Mouse (Mus musculus) limb, embryonic 10.5 days (tissue): ENCODE measurements around the gene Grhpr. TPM values are rescaled to one million over a fixed set of nuclear protein-coding genes. Genes with fewer than 3 reads are reported as not detected.
"Not testable (repeated sequence)": the region's sequence is repeated elsewhere in the genome, so short reads cannot be mapped to it uniquely, and the experiment has no call there.

Experiments used
- DNase-seq: peaks from one replicate; pipeline ENCODE4 v3.0.0-alpha.2; 2017; ENCODE audit warnings: low spot score
- H3K27ac ChIP-seq: fragments of 300-500 bp; sonication (generic); 2 replicates; pipeline ENCODE4 v1.5.1; 2016; ENCODE audit warnings: mild to moderate bottlenecking
- H3K27me3 ChIP-seq: fragments of 300-500 bp; sonication (generic); 2 replicates; pipeline ENCODE4 v1.6.1; 2016; ENCODE audit warnings: low read depth, mild to moderate bottlenecking; ENCODE audit not compliant: poor library complexity, severe bottlenecking
- H3K36me3 ChIP-seq: fragments of 300-500 bp; sonication (generic); 2 replicates; pipeline ENCODE4 v1.6.1; 2016; ENCODE audit warnings: mild to moderate bottlenecking, moderate library complexity
- H3K4me1 ChIP-seq: fragments of 300-500 bp; sonication (generic); 2 replicates; pipeline ENCODE4 v1.6.1; 2016
- H3K4me3 ChIP-seq: fragments of 300-500 bp; sonication (generic); 2 replicates; pipeline ENCODE4 v1.5.1; 2016; ENCODE audit warnings: mild to moderate bottlenecking, moderate library complexity
- H3K9me3 ChIP-seq: fragments of 300-500 bp; sonication (generic); replicated peaks from 2 replicates; pipeline ENCODE4 v1.6.1; 2016; ENCODE audit warnings: mild to moderate bottlenecking
- WGBS: fragments of 180-500 bp; shearing (Covaris S2); methylation state at CpG from one replicate; pipeline ENCODE4 v1.1.7; 2016; 5-methylcytosine and 5-hydroxymethylcytosine counted together
- polyA plus RNA-seq: library from polyadenylated mRNA; unstranded; fragments of >200 nt; fragmentation: Nextera tagmentation; extraction: Ambion mirVana; gene quantifications from 2 replicates; pipeline ENCODE4 v1.2.1, GENCODE M21; 2016

Gene Grhpr
- polyA plus RNA-seq, 1 experiment from 2014 or later = 80.9 TPM

DNA sequence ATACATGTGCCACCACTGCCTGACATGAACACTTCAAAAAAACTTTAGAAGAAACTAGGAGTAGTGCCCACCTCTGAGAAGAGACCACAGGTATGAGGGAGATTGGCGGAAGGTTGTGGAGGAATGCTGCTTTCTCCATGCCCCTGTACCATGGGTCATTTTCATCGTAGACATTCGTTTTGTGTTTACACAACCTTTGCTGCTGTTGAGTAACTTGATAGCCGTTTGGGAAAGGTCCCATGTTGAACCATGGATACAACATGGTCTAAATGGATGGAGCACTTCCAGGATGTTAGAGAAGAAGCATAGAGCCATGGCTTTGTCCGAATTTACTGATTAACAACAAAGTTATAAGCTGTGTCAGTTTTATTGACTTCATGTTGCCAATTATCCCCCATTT lies 3.0 kb upstream of the Grhpr start:
- peaks cover 38% of the 10 kb centered on the region for H3K4me1 ChIP-seq
- 83% methylated on average over 5 of the region's 5 CpGs for WGBS
- DNase-seq = no peak
- no peak overlapping the region for H3K27ac ChIP-seq
- H3K4me3 ChIP-seq = no peak overlapping the region
- H3K9me3 ChIP-seq = no peaks in the 10 kb centered on the region
- H3K36me3 ChIP-seq = no peaks in the 10 kb centered on the region
- H3K27me3 ChIP-seq = no peaks in the 10 kb centered on the region

DNA sequence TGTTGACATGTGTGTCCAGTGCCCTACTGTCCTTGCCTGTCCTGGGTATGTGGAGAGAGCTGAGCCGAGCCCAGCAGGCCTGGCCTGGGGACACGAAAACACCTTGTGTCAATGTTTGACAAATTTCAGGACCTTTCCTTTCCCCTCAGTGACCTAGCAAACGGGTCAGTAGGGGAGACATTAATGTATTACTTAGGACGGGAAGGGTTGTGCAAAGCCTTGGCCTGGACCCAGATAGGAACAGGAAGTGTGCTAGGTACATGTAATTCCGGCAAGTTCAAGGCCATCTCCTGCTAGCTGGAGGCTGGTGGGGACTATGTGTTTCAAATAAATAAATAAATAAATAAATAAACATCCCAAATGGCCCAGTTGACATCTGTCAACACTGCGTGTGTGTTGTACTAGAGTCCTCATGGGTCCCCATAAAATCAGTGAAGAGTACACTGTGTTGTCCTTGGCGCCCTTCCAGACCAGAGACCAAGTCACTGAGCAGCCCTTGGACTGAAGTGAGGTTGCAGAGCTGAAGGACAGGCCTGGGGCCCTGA lies 1.3 kb upstream of the Grhpr start:
- no peaks in the 10 kb centered on the region for H3K27me3 ChIP-seq
- H3K4me3 ChIP-seq = no peak overlapping the region
- peaks cover 36% of the 10 kb centered on the region for H3K4me1 ChIP-seq
- no peak overlapping the region for H3K27ac ChIP-seq
- 76% methylated on average over 7 of the region's 7 CpGs for WGBS
- no peaks in the 10 kb centered on the region for H3K9me3 ChIP-seq
- peaks cover 15% of the 10 kb centered on the region for H3K36me3 ChIP-seq
- DNase-seq = no peak

DNA sequence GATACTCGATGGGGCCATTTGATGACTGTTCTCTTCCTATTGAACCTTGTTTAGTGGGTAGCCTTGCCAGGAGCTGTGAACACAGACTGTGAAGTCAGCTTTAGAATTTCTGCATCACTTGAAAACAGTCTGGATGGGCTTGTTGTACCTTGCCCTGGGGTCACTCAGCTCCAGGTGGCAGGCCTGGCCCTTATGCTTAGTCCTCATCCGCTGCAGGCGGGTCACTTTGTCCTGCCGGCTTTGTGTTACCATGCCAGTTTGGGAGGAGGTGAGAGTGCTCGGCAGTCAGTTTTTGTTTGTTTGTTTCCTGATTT lies 736 bp downstream of the Grhpr start:
- peak overlapping the region; percentile 88 for H3K4me3 ChIP-seq
- no peaks in the 10 kb centered on the region for H3K27me3 ChIP-seq
- H3K4me1 ChIP-seq = peaks cover 38% of the 10 kb centered on the region
- H3K9me3 ChIP-seq = no peaks in the 10 kb centered on the region
- DNase-seq = no peak
- WGBS = 27% methylated on average over 5 of the region's 5 CpGs
- H3K27ac ChIP-seq = peak overlapping the region; percentile 94
- H3K36me3 ChIP-seq = peaks cover 36% of the 10 kb centered on the region

DNA sequence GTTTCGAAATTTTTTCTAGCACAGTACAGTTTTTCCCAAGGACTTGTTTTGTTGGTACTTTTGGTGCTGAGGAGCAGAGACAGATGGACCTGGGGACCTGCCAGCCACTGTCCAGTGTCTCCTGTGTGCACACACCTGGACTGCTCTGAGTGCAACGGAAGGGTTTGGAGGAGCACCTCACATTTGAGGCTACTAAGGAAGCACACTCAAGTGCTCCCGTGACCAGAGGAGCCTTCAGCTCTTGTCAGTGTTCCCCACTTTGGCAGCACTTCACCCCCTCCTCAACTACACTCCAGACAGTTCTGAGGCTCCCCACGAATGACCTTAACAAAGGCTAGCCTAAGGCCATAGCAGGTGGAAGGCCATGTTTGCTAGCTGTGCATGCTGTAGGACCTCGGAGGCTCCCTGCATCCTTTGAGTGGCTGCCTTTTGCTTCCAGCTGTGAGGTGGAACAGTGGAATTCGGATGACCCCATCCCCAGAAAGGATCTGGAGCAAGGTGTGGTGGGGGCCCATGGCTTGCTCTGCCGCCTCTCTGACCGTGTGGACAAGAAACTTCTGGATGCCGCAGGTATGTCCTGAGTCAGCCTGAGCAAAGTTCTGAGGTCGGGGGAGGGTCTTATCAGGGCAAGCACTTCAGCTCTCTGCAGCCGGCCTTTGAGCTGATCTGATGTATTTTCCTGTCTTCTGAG lies 1.4 kb downstream of the Grhpr start:
- H3K9me3 ChIP-seq = no peaks in the 10 kb centered on the region
- peaks cover 38% of the 10 kb centered on the region for H3K4me1 ChIP-seq
- H3K27ac ChIP-seq = peak overlapping the region; percentile 94
- H3K4me3 ChIP-seq = peak overlapping the region; percentile 88
- DNase-seq = no peak
- H3K36me3 ChIP-seq = peaks cover 42% of the 10 kb centered on the region
- no peaks in the 10 kb centered on the region for H3K27me3 ChIP-seq
- WGBS = 81% methylated on average over 11 of the region's 11 CpGs

DNA sequence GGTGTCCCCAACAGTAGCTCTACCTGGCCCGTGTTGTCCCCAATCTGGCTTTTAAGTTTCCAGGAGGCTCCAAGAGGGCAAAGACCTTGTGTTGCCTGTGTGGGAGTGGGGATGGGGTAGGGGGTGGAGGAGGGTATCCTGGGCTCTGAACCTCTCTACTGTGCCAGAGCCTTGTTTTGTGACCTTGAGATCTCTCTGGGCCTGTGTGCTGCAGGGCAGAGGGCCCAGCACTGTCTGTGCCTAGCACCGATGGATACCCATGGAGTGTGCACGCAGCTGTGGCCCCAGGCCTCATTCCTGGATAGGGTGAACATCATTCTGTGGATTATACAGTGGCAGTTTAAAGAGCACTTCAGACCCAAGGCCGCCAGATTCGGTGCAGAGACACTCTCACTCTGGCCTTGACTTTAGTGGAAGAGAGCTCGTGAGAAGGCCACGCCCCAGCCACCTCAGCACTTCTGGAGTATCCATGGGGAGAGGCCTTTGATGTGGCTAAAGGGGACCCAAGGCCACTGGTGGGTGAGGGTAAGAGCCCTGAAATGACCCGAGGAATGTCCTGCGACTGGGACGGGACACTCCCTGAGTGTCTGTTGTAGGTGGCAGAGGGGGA lies 2.0 kb downstream of the Grhpr start:
- Histone ChIP-seq H3K9me3 (no peaks in the 10 kb centered on the region), H3K4me1 (peaks cover 38% of the 10 kb centered on the region), H3K27me3 (no peaks in the 10 kb centered on the region), H3K4me3 (peak overlapping the region; percentile 88; the same call in 1 of the 2 replicates), H3K36me3 (peaks cover 49% of the 10 kb centered on the region), H3K27ac (0 out of 2 replicates have a peak overlapping the region, but pooled peaks have one; percentile 94)
- DNase-seq = no peak
- WGBS = 83% methylated on average over 10 of the region's 10 CpGs

DNA sequence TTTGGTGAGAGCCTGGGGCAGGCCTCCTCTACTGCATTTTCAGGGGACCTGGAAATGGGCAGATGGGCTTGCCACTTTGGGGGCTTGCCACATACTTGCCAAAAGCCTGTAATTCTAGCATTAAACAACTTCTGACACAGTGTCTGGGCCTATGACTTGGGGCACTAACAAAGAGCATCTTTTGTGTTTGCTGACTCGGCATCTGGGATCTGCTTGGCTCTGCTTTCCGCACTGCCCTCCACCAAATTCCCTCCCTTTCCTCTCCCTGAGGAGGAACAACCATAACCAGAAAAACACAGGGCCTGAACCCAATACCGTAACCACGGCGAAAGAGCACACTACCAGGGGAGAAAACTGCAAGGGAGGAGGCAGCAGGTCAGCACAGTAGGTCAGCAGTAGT lies 9.4 kb downstream of the Grhpr start:
- no peaks in the 10 kb centered on the region for H3K4me1 ChIP-seq
- no peaks in the 10 kb centered on the region for H3K27me3 ChIP-seq
- no peak overlapping the region for H3K4me3 ChIP-seq
- no peak overlapping the region for H3K27ac ChIP-seq
- H3K9me3 ChIP-seq = no peaks in the 10 kb centered on the region
- DNase-seq = no peak
- 94% methylated on average over 5 of the region's 5 CpGs for WGBS
- H3K36me3 ChIP-seq = peaks cover 95% of the 10 kb centered on the region

DNA sequence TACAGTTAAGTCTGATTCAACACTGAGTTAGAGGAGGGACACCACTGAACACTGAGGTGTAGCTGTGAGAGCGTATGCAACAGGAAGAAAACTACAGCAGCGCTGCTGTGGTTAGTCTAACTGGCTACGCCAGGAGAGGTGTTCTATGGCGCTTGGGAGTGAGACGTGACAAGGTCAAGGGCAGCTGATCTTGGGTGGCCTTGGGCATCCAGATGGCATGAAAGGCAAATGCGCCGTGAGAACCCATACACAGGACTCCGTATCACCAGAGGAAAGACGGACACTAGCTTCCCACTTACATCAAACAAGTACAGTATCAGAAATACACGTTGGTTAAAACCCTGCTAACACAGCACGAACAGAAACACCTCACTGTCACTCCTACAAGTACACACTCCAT lies 11.1 kb downstream of the Grhpr start:
- H3K9me3 ChIP-seq, H3K4me3 ChIP-seq, DNase-seq, H3K4me1 ChIP-seq, H3K27me3 ChIP-seq, H3K27ac ChIP-seq: not testable (repeated sequence)
- H3K36me3 ChIP-seq = peaks cover 79% of the 10 kb centered on the region
- 93% methylated on average over 11 of the region's 11 CpGs for WGBS

DNA sequence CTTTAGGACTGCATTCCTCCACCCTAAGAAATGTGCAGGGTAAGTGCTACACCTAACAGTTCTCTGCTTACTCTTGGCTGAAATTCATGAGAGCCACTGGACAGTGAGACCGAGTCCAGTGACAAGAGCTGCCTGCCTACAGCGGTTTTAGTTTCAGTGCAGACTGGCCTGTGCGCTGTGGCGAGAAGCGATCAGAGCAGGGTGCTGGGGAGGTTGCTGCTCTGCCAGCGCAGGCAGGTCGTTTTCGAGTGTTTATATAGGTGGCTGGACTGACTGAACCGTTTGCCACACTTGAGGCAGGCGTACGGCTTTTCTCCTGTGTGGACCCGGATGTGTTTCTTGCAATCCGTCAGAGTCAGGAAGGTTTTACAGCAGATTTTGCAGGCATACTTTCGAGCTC lies 12.0 kb downstream of the Grhpr start:
- H3K27me3 ChIP-seq, H3K4me1 ChIP-seq, H3K27ac ChIP-seq, H3K9me3 ChIP-seq, DNase-seq, H3K4me3 ChIP-seq: not testable (repeated sequence)
- WGBS = 85% methylated on average over 14 of the region's 14 CpGs
- H3K36me3 ChIP-seq = peaks cover 70% of the 10 kb centered on the region

DNA sequence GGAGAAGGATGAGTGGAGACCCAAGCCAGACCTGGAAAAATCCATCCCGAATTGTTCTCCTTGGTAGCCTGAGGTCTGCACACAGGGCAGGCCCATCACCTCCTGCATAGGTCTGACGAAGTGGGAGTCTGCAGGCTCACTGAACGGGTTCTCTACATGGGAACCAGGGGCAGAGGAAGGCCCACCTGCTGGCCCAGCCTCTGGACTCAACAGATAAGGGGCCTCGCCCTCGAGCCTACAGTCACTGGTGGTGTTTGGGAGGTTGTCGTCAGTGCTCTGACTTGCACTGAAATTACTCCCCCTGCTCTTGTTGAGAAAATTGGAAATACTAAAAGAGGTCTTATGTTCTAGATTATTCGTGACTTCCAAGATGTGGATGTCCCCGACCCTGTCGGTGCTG lies 12.7 kb downstream of the Grhpr start:
- WGBS = 89% methylated on average over 9 of the region's 9 CpGs
- Histone ChIP-seq H3K27ac (no peak overlapping the region), H3K36me3 (peaks cover 64% of the 10 kb centered on the region)

DNA sequence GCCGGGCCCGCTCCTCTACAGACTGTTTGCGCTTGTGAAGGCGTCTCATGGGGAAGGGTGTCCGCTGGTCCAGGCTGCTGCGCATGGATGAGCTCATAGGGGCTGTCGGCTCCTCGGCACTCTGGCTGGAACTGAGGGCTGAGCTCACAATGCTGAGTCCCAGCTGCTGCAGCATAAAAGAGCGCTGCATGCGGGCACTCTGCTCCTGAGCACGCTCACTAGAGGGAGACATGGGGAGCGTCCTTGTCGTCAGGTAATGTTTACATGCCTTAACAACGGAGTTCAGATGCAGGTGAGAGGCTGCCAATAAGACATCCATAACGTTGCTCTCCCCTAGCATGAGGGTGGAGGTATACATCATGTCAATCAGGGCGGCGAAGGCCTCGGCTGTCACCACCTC lies 13.6 kb downstream of the Grhpr start:
- no peak overlapping the region for H3K4me3 ChIP-seq
- peaks cover 4% of the 10 kb centered on the region; the same call in 1 of the 2 replicates for H3K4me1 ChIP-seq
- no peak for DNase-seq
- H3K27ac ChIP-seq = no peak overlapping the region
- no peaks in the 10 kb centered on the region for H3K9me3 ChIP-seq
- H3K36me3 ChIP-seq = peaks cover 54% of the 10 kb centered on the region
- no peaks in the 10 kb centered on the region for H3K27me3 ChIP-seq
- WGBS = 87% methylated on average over 18 of the region's 18 CpGs

More for the DNA sequence above, 12.7 kb downstream of the Grhpr start:
- no peak overlapping the region for H3K4me3 ChIP-seq
- no peaks in the 10 kb centered on the region for H3K4me1 ChIP-seq
- H3K27me3 ChIP-seq = no peaks in the 10 kb centered on the region
- DNase-seq = no peak
- H3K9me3 ChIP-seq = no peaks in the 10 kb centered on the region

DNA sequence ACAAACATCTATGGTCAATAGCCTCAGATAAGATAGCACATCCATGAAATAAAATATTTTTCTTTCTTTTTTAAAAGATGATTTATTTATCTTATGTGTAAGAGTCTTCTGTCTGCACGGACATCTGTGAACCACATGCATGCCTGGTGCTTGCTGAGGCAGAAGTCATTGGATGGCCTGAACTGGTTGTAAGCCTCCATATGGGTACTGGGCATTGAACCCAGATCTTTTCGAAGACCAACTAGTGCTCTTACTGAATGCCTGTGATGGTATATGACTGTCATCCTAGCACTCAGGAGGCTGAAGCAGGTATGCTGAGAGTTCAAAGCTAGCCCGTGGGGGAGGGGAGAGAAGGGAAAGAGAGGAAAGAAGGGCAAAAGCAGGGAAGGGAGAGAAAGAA lies 16.9 kb downstream of the Grhpr start:
- peaks cover 26% of the 10 kb centered on the region for H3K36me3 ChIP-seq
- WGBS = 83% methylated on average over 3 of the region's 3 CpGs

DNA sequence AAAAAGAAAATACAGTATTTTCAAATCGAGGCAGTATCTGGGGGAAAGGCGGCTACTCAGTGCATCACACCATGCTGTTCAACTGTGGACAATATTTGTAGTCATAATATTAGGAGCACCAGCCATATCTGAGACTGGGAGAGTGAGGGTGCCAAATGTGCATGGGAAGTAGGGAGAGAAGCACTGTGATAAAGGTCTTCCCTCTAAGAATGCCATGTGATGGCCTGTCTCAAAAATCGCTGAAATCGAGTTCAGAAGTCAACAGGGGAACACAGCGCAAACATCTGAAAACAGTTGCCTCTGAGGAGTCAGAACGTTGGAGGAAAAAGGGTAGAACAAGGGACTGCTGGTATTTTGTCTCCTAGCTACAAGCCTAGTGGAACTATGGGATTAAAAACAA lies 18.8 kb downstream of the Grhpr start:
- Histone ChIP-seq H3K4me3 (no peak overlapping the region), H3K9me3 (no peaks in the 10 kb centered on the region), H3K4me1 (peaks cover 4% of the 10 kb centered on the region; the same call in 1 of the 2 replicates), H3K27ac (no peak overlapping the region), H3K36me3 (peaks cover 18% of the 10 kb centered on the region), H3K27me3 (no peaks in the 10 kb centered on the region)
- no peak for DNase-seq
- WGBS = 91% methylated on average over 6 of the region's 6 CpGs

More for the DNA sequence above, 16.9 kb downstream of the Grhpr start:
- no peak for DNase-seq
- peaks cover 4% of the 10 kb centered on the region; the same call in 1 of the 2 replicates for H3K4me1 ChIP-seq
- H3K4me3 ChIP-seq = no peak overlapping the region
- no peak overlapping the region for H3K27ac ChIP-seq
- no peaks in the 10 kb centered on the region for H3K27me3 ChIP-seq
- H3K9me3 ChIP-seq = no peaks in the 10 kb centered on the region

DNA sequence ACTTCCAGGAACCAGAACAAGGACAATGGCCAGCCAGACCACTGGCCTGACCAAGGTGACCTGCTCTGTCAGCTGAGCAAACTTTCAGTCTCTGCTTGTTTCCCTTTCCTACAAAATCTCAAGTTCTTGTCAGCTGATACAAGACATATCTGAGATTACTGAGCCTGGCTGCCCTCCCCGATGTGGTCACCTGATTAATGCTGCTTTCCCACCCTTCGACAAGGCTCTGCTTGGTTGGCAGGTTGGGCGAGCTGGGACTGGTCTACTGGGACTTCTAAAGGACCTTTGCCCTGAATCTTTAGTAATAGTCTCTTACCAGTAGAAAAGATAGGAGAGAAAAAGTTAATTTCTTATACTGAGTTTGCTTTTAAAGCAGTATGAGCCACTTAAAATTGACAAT lies 24.3 kb downstream of the Grhpr start:
- Histone ChIP-seq H3K27me3 (no peaks in the 10 kb centered on the region), H3K9me3 (no peaks in the 10 kb centered on the region), H3K36me3 (peaks cover 24% of the 10 kb centered on the region), H3K4me3 (no peak overlapping the region), H3K4me1 (peaks cover 10% of the 10 kb centered on the region), H3K27ac (no peak overlapping the region)
- WGBS = 86% methylated on average over 3 of the region's 3 CpGs
- DNase-seq = no peak
